Mouse (Mus musculus) embryonic fibroblast, embryonic 13.5 days (primary cell): ENCODE results near the gene Mycl. TPM values are rescaled to one million over a fixed set of nuclear protein-coding genes. Genes with fewer than 3 reads are reported as not detected.

ENCODE experiments used
- H3K27ac ChIP-seq: 2 replicates; pipeline ENCODE4 v1.5.1; 2012; ENCODE audit warnings: low read length, control low read depth, inconsistent platforms; ENCODE audit not compliant: insufficient read depth
- H3K4me1 ChIP-seq: 2 replicates; pipeline ENCODE4 v1.6.1; 2011; ENCODE audit warnings: low read length; ENCODE audit not compliant: control insufficient read depth, insufficient read depth
- H3K4me3 ChIP-seq: 2 replicates; pipeline ENCODE4 v1.5.1; 2011; ENCODE audit warnings: mild to moderate bottlenecking, control low read depth, low read length; ENCODE audit not compliant: insufficient read depth
- CTCF ChIP-seq: IDR thresholded peaks from 2 replicates; pipeline ENCODE4 v1.5.1; 2011; ENCODE audit warnings: mild to moderate bottlenecking, control low read depth, low read length, moderate library complexity, borderline replicate concordance; ENCODE audit not compliant: insufficient read depth
- POLR2A ChIP-seq: IDR thresholded peaks from 2 replicates; pipeline ENCODE4 v1.6.1; 2011; ENCODE audit warnings: low read depth, mild to moderate bottlenecking, control low read depth, low read length, moderate library complexity
- polyA plus RNA-seq: library from polyadenylated mRNA; stranded (reverse); fragments of >200 nt; gene quantifications from 2 replicates; pipeline ENCODE4 v1.2.4, GENCODE M21; 2011; ENCODE audit warnings: low read depth; ENCODE audit not compliant: missing spikeins, insufficient read length

The Mycl gene
- polyA plus RNA-seq, 1 experiment: 4.1 TPM

DNA sequence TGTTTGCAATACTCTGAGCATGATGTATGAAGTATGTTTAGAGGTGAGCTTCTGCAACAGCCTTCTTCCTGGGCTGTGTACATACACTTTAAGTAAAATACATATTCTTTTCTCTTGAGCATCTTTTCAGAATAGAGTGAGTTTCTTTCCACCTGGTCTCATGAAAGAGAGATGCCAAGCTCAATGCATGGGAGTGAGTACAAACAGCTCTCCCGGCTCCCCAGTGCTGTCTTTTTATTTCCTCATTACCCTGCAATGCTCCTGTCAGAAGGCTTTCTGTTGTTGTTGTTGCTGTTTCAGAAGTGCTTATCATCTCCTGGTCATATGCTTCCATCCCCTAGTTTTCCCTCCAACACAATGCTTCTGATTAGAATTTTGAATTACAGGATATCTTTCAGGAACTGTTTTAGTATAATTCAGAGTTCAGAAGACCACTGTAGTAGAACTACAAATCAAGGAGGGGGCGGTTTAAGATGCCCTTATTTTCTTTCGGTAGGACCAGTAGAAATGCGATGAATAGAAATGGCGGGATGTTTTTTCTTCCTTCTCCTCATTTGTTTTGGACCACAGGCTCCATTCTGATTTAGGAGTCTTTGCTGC, 18.0 kb downstream of the Mycl start:
- Histone ChIP-seq H3K4me3 (no peak overlapping the region), H3K27ac (no peak overlapping the region), H3K4me1 (no peaks in the 10 kb centered on the region)
- TF ChIP-seq CTCF: no peak
- TF ChIP-seq POLR2A: no peak

- Histone ChIP-seq H3K27ac (no peak overlapping the region), H3K4me1 (no peaks in the 10 kb centered on the region), H3K4me3 (no peak overlapping the region)
- TF ChIP-seq POLR2A (no peak), CTCF (no peak)
Observed at GRCm38 (mm10) chr4:123013949-123014406, 18.5 kb downstream of the Mycl start.

DNA sequence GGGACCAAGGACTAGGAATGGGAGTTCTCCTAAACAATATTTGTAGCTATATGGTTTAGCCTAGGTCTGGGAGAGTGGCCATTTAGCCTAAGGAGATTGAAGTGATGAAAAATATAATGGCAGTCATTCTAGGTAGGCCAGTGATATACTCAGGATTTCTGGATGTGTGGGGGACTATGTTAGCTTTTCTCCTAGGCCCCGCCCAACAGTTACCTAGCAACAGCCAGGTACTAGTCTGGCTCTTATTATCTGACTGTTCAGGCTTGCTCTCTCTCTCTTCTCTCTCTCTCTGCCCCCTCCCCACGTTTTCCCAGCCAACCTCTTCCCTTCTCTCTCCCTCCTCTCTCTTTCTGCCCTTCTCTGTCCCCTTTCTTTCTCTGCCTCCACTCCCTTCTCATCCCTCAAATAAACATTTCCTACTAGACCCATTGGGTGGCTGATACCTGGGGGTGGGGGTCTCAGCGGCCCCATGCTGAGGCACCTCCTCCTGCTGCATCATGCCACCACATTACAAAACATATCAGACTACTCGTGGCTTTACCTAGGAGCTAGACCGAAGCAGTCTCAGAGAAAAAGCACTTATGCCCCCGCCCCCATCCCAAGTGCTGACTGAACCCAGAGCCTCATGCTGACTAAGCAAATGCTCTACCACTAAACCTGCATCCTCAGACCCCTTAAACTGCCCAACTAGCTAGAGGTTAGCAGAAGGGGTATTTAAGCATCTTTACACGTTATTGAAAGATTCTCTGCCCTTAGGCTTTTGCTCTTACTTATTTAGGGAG, 19.2 kb downstream of the Mycl start:
- no peaks in the 10 kb centered on the region for H3K4me1 ChIP-seq
- H3K27ac ChIP-seq: no peak overlapping the region
- no peak overlapping the region for H3K4me3 ChIP-seq
- TF ChIP-seq CTCF (no peak), POLR2A (no peak)

- peak within 1 kb of the TSS; percentile 85 for H3K4me3 ChIP-seq
- H3K4me1 ChIP-seq: no peaks in the 10 kb centered on the region
- TF ChIP-seq POLR2A (peak; percentile 95), CTCF (no peak)
- peak within 1 kb of the TSS; percentile 39; the same call in 1 of the 2 replicates for H3K27ac ChIP-seq
Observed at GRCm38 (mm10) chr4:123016451-123016957, 21.1 kb downstream of the Mycl start, which contains the start of gene Trit1. Gene Trit1 (plus strand): TSS chr4:123016597.

GRCm38 (mm10) chr4:123021591-123021990, 26.1 kb downstream of the Mycl start:
- Histone ChIP-seq H3K4me3 (no peak overlapping the region), H3K4me1 (no peaks in the 10 kb centered on the region), H3K27ac (no peak overlapping the region)
- TF ChIP-seq POLR2A: no peak
- TF ChIP-seq CTCF: no peak

DNA sequence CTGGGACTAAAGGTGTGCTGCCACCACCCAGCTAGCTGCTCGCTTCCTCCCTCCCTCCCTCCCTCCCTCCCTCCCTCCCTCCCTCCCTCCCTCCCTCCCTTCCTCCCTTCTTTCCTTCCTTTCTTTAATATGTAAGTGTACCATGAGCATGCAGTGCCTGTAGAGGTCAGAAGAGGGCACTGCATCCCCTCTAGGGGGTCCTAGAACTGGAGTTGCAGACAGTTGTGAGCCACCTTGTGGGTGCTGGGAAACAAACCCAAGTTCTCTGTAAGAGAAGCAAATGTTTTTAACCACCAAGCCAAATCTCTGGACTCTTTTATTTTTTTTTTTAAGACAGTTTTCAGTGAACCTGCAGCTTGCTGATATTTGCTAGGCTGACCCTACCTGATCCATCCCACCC, 27.4 kb downstream of the Mycl start:
- Histone ChIP-seq H3K4me3 (no peak overlapping the region), H3K4me1 (no peaks in the 10 kb centered on the region), H3K27ac (no peak overlapping the region)
- no peak for TF ChIP-seq POLR2A
- no peak for TF ChIP-seq CTCF

DNA sequence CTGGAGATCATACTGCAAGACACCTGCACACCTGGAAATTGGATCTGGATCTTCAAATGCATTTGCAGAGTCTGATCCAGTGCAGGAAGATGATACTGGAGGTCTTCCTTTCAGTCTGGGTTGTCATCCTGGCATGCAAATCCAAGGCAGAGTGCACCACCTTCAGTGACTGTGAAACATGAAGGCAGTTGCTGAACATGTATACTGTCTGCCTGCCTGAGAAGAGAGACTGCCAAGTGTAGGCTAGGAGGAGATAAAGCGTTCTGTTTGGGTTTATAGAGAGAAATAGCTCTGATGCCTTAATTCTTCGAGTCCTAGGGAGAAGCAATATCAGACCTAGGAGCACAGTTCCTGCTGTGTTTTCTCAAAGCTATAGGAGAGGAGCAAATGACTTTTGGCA, 30.0 kb downstream of the Mycl start:
- H3K27ac ChIP-seq: no peak overlapping the region
- no peak overlapping the region for H3K4me3 ChIP-seq
- TF ChIP-seq CTCF (no peak), POLR2A (no peak)
- no peaks in the 10 kb centered on the region for H3K4me1 ChIP-seq

- Histone ChIP-seq H3K4me3 (no peak overlapping the region), H3K4me1 (no peaks in the 10 kb centered on the region), H3K27ac (no peak overlapping the region)
- TF ChIP-seq CTCF (no peak), POLR2A (no peak)
Observed at GRCm38 (mm10) chr4:123026161-123026560, 30.7 kb downstream of the Mycl start.

GRCm38 (mm10) chr4:123026597-123026996, 31.1 kb downstream of the Mycl start:
- no peaks in the 10 kb centered on the region for H3K4me1 ChIP-seq
- no peak overlapping the region for H3K4me3 ChIP-seq
- no peak overlapping the region for H3K27ac ChIP-seq
- TF ChIP-seq CTCF (no peak), POLR2A (no peak)

DNA sequence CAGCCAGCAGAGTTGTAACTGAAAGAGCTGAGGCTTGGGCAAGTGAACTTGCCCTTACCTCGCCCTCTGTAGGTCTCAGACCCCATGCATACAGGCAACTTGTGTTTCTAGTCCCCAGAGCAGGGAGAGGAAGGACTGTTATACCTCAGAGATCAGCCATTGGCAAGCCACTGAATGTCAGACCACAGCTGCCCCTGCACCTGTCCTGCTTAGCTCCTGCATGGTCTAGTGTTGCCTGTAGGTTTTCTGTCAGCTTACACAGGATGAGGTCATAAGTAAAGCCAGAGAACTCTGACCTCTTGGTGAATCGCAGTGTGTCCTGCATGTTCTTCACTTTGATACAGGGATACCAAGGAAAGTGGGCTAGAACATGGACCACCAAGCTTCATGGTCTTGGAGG, 39.4 kb downstream of the Mycl start:
- Histone ChIP-seq H3K27ac (no peak overlapping the region), H3K4me1 (no peaks in the 10 kb centered on the region), H3K4me3 (no peak overlapping the region)
- TF ChIP-seq CTCF (no peak), POLR2A (no peak)
